Mouse (Mus musculus) CD8-positive naive resting alpha-beta T cell, adult 2 months (primary cell): ENCODE measurements around the gene Psme4.

Experiments used
- DNase-seq, 2 experiments: peaks; one replicate each; pipeline ENCODE4 v3.0.0; 2022; ENCODE audit warnings: low read depth in 2 of 2, low spot score in 2 of 2

The Psme4 gene

DNA sequence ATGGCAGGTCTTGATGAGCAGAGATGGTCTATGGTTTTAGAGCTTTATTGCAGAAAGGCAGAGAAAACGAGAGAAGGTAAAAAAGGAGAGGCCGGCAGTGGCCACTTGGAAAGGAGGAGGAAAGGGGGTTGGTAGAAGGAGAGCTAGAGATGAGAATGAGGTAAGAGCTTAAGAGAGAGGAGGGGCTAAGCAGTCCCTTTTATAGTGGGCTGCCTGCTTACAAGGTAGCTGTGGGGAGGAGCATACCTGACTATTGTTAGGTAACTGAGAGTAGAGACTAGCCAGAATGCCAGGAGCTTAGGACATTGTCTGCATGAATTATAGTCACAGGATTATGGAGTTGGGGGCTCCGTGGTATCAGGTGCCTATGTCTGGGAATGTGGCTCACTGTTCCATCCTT is 14.0 kb downstream of the Psme4 start:
- no peak for DNase-seq

- no peak for DNase-seq
These were observed 14.9 kb downstream of the Psme4 start for GRCm38 (mm10) chr11:30786230-30786983.

DNA sequence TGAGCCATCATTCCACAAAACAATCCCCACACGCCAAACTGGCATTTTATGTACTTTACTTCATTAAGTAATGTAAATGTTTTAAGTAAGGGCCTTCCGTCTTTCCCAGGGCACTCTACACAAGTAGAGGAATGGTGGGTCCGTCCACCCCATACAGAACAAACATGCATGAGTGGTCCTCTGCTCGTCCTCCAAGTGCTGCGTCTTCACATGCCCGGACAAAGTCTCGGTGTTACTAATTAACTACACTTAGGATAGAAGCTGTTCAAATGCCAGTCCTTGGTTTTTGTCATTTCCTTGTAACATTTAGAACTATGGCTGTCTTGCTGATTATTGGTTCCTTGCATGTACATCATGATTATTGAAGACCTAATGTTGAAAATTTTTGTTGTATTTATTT is 21.2 kb downstream of the Psme4 start:
- no peak for DNase-seq

- no peak for DNase-seq
These were observed 22.2 kb downstream of the Psme4 start for GRCm38 (mm10) chr11:30793753-30794152.

- no peak for DNase-seq
These were observed 25.7 kb downstream of the Psme4 start for GRCm38 (mm10) chr11:30797236-30797635.

DNA sequence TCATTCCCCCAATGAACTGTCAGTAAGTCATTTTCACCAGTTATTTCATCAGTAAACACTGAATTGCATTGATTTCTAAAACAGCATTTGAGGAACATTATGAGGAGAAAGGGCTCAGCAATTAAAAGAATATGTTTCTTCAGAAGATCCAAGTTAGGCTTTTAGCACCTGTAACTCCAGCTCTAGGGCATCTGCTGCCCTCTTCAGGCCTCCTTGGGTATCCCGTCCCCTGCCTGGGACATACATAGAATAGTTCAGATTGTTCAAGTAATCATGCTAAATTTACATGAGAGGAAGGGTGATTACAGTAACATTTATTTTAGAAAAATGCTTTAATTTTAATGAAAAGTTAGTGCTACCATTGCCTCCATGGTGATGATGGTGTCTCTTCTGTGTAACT is 28.0 kb downstream of the Psme4 start:
- peak; percentile 11 to 36 for DNase-seq

GRCm38 (mm10) chr11:30800091-30800490 is 28.6 kb downstream of the Psme4 start:
- DNase-seq: no peak

DNA sequence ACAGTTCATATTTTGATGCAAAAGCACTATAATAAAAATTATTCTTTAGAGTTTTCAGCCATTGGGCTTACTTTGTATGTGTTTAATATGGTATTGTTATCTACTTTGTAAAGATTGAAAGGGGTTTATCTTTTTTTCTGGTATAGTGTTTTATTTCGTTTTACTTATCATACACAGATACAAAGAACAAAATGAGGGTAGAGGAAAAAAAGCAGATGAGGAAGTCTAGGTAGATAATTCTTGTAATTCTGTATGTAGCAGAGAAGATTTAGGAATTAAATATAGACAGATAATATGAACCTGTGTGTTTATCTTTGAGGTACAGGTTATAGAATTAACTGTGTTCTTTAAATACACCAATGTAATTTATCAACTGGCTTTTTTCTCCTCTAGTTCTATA is 30.9 kb downstream of the Psme4 start:
- no peak for DNase-seq

GRCm38 (mm10) chr11:30821116-30821515 is 49.6 kb downstream of the Psme4 start:
- no peak for DNase-seq

GRCm38 (mm10) chr11:30838793-30839192 is 67.3 kb downstream of the Psme4 start:
- no peak for DNase-seq

GRCm38 (mm10) chr11:30844355-30844754 is 72.8 kb downstream of the Psme4 start:
- no peak for DNase-seq

GRCm38 (mm10) chr11:30872425-30872824 is 100.9 kb downstream of the Psme4 start:
- DNase-seq: no peak

- no peak for DNase-seq
These were observed 113.8 kb downstream of the Psme4 start, which contains the start of the genes Gpr75 and Asb3 for GRCm38 (mm10) chr11:30885171-30885871. Gene Gpr75 (plus strand): TSS chr11:30885358. Gene Asb3 (plus strand): TSS chr11:30885416.

DNA sequence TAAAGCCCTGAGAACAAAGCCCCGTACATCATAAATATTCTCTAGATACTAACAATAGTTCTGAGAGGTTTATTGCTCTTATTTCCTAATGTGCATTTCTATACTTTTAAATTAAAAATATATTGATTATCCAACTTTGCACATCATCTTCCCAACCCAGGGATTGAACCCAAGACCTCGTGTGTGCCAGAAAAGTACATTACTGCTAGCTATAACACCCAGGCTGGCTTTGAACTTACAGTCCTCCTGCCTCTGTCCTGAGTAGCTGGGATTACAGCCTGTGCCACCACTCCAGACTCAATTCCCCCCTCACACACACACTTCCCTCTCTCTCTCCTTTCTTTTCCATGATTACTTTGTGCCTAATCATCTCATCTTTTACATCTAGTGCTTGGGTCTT is 116.6 kb downstream of the Psme4 start:
- DNase-seq: no peak

DNA sequence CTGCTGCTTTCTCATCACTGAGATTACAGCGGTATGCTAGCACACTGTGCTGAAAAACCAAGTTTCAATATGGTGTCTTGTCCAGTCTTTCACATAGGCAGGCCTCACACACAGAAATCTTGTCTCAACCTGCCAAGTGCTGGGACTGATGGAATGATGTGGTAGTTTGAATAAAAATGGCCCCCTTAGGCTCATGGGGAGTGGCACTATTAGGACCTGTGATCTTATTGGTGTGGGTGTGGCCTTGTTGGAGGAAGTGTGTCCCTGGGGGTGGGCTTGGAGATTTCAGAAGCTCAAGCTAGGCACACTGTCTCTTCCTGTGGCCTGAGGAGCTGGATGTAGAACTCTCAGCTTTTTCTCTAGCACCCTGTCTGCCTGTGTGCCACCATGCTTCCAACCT is 124.7 kb downstream of the Psme4 start:
- DNase-seq: no peak

DNA sequence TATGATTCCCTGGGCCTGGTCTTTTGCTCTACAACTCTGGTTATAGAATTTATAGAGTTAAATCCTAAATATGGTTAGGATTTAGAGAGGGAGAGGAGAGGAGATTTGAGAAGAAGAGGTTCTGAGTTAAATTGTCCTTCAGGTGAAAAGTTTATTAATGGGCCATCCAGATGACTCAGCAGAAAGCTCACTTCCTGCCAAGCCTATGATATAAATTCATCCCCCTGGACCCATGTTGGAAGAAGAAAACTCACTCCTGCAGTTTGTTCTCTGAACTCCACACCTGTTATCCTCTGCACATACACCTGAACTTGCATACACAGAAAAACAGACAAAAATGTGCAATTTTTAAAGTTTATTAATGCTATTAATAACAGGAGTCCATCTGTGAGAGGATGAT is 127.8 kb downstream of the Psme4 start:
- DNase-seq: no peak

- DNase-seq: no peak
These were observed 140.8 kb downstream of the Psme4 start for GRCm38 (mm10) chr11:30912311-30912710.

DNA sequence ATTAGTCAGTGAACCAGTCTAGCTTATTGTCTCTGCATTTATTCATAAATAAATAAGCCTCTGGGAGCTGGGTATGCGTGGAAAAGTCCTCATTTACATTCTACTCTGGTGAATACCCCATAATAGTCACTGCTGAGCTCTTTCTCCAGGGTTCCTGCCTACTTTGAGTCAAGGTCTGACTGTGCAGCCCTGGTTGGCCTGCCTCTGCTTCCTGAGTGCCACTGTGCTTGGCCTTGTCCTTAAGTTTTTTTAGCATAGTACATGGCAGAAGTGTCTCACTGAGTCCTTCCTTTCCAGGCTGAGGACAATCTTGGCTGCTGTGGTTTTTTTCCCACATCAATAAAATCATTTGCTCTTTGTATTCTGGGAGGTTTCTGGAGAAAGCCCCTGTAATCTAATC is 149.1 kb downstream of the Psme4 start:
- DNase-seq: no peak

GRCm38 (mm10) chr11:30923283-30923682 is 151.8 kb downstream of the Psme4 start:
- no peak for DNase-seq

- DNase-seq: no peak
These were observed 156.6 kb downstream of the Psme4 start for GRCm38 (mm10) chr11:30928079-30928478.

DNA sequence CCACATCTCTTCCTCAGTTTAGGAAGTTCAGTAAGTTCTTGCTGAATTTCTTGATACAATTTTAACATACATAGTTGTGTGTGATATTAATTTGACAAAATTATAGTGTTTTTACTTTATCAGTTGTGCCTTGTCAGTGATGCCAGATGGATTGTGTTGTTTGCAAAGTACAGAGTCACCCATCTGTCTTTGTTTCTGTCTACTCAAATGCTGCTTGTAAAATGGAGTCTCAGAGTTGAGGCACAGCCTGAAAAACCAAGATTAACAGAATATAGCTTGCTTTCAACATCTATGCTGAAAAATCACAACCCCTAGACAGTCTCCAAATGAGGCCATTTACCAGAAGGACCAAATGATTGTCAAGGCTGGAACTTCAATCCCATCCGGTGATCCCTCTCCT is 157.0 kb downstream of the Psme4 start:
- no peak for DNase-seq
